27 mouse cellular contexts compared by ENCODE assay signal in the genomic region with DNA sequence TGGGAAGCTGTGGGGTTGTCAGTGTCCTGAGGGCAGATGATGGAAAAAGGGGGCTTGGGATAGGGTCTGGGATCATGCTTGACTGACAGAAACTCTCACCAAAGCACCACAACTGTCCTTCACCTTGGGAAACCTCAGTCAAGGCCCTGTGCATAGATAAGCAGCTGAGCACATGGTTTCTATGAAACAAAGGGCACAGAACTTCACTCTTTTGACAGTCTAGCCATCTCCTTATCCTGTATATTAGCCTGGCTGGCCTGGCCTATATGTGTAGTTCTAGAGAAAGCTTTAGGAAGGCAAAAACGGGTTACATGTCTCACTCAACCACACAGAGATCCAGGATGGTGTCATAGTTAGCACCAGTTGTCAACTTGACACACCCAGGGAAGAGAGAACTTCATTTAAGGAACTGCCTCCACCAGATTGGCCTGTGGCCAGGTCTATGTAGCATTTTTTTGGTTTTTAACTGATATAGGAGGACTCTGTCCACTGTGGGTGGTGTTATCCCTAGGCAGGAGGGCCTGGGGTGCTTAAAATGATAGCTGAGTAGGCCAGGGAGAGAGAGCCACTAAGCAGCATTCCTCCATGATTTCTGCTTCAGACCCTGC. TPM values are rescaled to one million over a fixed set of nuclear protein-coding genes. Genes with fewer than 3 reads are reported as not detected.
A peak's percentile ranks its signal among the peaks of the same experiment; 100 is the strongest.
DNase-seq lines count a peak whose midpoint lies in the region; ATAC-seq and TF ChIP-seq lines count a peak whose summit lies in the region.
"Had no signal": no experiment of that assay in that cellular context is flagged by ENCODE, and none has a peak within 500 bp of the region (broad histone marks: within the 10 kb centered on the region; RNA-seq: fewer than 3 reads in every experiment).

No protein-coding gene starts in this region.

- TF ChIP-seq EP300 in MEL (IDR thresholded peaks at IDR 0.05; ENCODE audit: low read depth in 1 of 2, low read length in 2 of 2) = peak; percentile 81 to 86

- peak; percentile 88 for DNase-seq in heart, adult 11 months
- DNase-seq in heart, postnatal 4 days = no peak
- DNase-seq in MEL (ENCODE audit: low read depth, low spot score) = peak; percentile 95
- DNase-seq in thymus, postnatal 0 days (ENCODE audit: low spot score) = no peak
- DNase-seq in urinary bladder, postnatal 25 days (ENCODE audit: low spot score) = no peak
- DNase-seq: adrenal gland, postnatal 10 days; cerebellum, adult 11-12 months; cerebellum, postnatal 10 days; gastrocnemius, postnatal 25 days; heart, adult 2 months; kidney, adult 2 months; kidney, postnatal 36 days; lung, adult 18-20 months; lung, postnatal 10 days; retina, postnatal 1 day; right cerebral cortex, postnatal 14 days had no signal

- H3K4me3 ChIP-seq in MEL (ENCODE audit: control insufficient read depth in 1 of 2, insufficient read depth in 1 of 2, low read depth in 2 of 2, low read length in 2 of 2) = no peak overlapping the region
- no peak overlapping the region for H3K4me3 ChIP-seq in macrophage (ENCODE audit: inconsistent target)
- H3K4me3 ChIP-seq: heart, adult 2 months; heart, embryonic 12.5 days; hindbrain, embryonic 10.5 days; layer of hippocampus, adult 2 months; limb, embryonic 13.5 days; liver, embryonic 12.5 days; megakaryocyte, embryonic 14.5 days; midbrain, embryonic 13.5 days had no signal

- H3K36me3 ChIP-seq in MEL (ENCODE audit: control insufficient read depth in 1 of 2, insufficient read depth in 2 of 2, low read length in 2 of 2) (peaks cover 0 to 7% of the 10 kb centered on the region in 2 experiments; a peak in 2 of 4 replicates), macrophage (ENCODE audit: inconsistent target) (peaks cover 70% of the 10 kb centered on the region)
- H3K36me3 ChIP-seq: heart, embryonic 12.5 days; hindbrain, embryonic 10.5 days; limb, embryonic 13.5 days; liver, embryonic 12.5 days; midbrain, embryonic 13.5 days had no signal

- no peak for TF ChIP-seq RAD21 in MEL (IDR thresholded peaks at IDR 0.05; ENCODE audit: low read depth, low read length)

- H3K27me3 ChIP-seq in MEL (ENCODE audit: control insufficient read depth in 1 of 2, insufficient read depth in 2 of 2, low read length in 2 of 2) = no peaks in the 10 kb centered on the region
- H3K27me3 ChIP-seq: heart, embryonic 12.5 days; limb, embryonic 13.5 days; liver, embryonic 12.5 days; megakaryocyte, embryonic 14.5 days; midbrain, embryonic 13.5 days had no signal

- no peak for TF ChIP-seq POLR2A in MEL (IDR thresholded peaks at IDR 0.05; ENCODE audit: control insufficient read depth in 1 of 2, insufficient read depth in 1 of 2, low read depth in 1 of 2, low read length in 2 of 2, poor library complexity in 1 of 2)

- no peak for ATAC-seq in erythroblast, adult 5-6 weeks (replicated peaks; ENCODE audit: low FRiP score, poor library complexity, severe bottlenecking)
- ATAC-seq: forebrain, embryonic 14.5 days; hindbrain, embryonic 16.5 days; liver, embryonic 12.5 days; midbrain, embryonic 13.5 days had no signal

- H3K4me1 ChIP-seq in MEL (ENCODE audit: control insufficient read depth in 1 of 2, insufficient read depth in 2 of 2, low read length in 2 of 2) = peaks cover 2 to 8% of the 10 kb centered on the region in 2 experiments; a peak in 3 of 4 replicates
- H3K4me1 ChIP-seq: heart, embryonic 12.5 days; limb, embryonic 13.5 days; liver, embryonic 12.5 days; midbrain, embryonic 13.5 days had no signal

- peak overlapping the region; percentile 41 for H3K27ac ChIP-seq in MEL (ENCODE audit: control insufficient read depth, low read depth, low read length)
- peak overlapping the region; percentile 32 for H3K27ac ChIP-seq in macrophage
- H3K27ac ChIP-seq: heart, adult 2 months; hindbrain, embryonic 10.5 days; layer of hippocampus, adult 2 months; limb, embryonic 13.5 days; liver, embryonic 12.5 days; midbrain, embryonic 13.5 days had no signal

- H3K79me2 ChIP-seq in MEL (ENCODE audit: control insufficient read depth, insufficient read depth, low read length, poor library complexity) = no peaks in the 10 kb centered on the region
- no peaks in the 10 kb centered on the region for H3K79me2 ChIP-seq in macrophage (ENCODE audit: inconsistent target)

- TF ChIP-seq CTCF in MEL (IDR thresholded peaks at IDR 0.05 in 2 of 3, conservative IDR thresholded peaks at IDR 0.05 in 1 of 3; ENCODE audit: control insufficient read depth in 1 of 3, insufficient read depth in 1 of 3, low read depth in 2 of 3, low read length in 3 of 3, poor library complexity in 1 of 3, severe bottlenecking in 1 of 3) = no peak

- no peaks in the 10 kb centered on the region for H3K9me3 ChIP-seq in MEL (replicated peaks; ENCODE audit: insufficient read depth, low read length)
- H3K9me3 ChIP-seq: heart, embryonic 12.5 days; hindbrain, embryonic 10.5 days; limb, embryonic 13.5 days; liver, embryonic 12.5 days; megakaryocyte, embryonic 14.5 days; midbrain, embryonic 13.5 days had no signal

- no peak overlapping the region for H3K9ac ChIP-seq in MEL (ENCODE audit: control insufficient read depth, low read depth, low read length, poor library complexity, severe bottlenecking)
- H3K9ac ChIP-seq: heart, embryonic 12.5 days; limb, embryonic 13.5 days; liver, embryonic 12.5 days; midbrain, embryonic 13.5 days had no signal

- 10% methylated on average over 1 of the region's 1 CpGs for WGBS in macrophage (ENCODE audit: missing documents)

TF ChIP-seq in MEL, 35 proteins besides CTCF, POLR2A, EP300 and RAD21 (continues in another document):
- peak; percentile 79; the same call in 1 of the 2 replicates for TF ChIP-seq MXI1 (IDR thresholded peaks at IDR 0.05; ENCODE audit: low read depth, low read length)
- TF ChIP-seq GATA1 (IDR thresholded peaks at IDR 0.05; ENCODE audit: low read depth, low read length) = no peak; the same call in none of the 2 replicates
- peak; percentile 95 for TF ChIP-seq ZNF384 (IDR thresholded peaks at IDR 0.05; ENCODE audit: low read depth, low read length)
- TF ChIP-seq NRF1 (IDR thresholded peaks at IDR 0.05; ENCODE audit: insufficient read depth, low read depth, low read length, poor library complexity, severe bottlenecking) = no peak
- no peak for TF ChIP-seq GABPA (IDR thresholded peaks at IDR 0.05; ENCODE audit: low read depth, low read length)
- peak; percentile 69 for TF ChIP-seq RCOR1 (IDR thresholded peaks at IDR 0.05; ENCODE audit: low read depth, low read length)
- no peak for TF ChIP-seq ZC3H11A (IDR thresholded peaks at IDR 0.05; ENCODE audit: low read depth, low read length)
- TF ChIP-seq TCF12 (IDR thresholded peaks at IDR 0.05; ENCODE audit: low read depth, low read length) = peak; percentile 52; the same call in 1 of the 2 replicates
- TF ChIP-seq ETS1 (IDR thresholded peaks at IDR 0.05; ENCODE audit: low read depth, low read length) = peak; percentile 83
- TF ChIP-seq KAT2A (conservative IDR thresholded peaks at IDR 0.05; ENCODE audit: low read depth, low read length) = no peak
- TF ChIP-seq SMC3 (IDR thresholded peaks at IDR 0.05; ENCODE audit: low read depth, low read length) = no peak; the same call in 1 of the 2 replicates
- TF ChIP-seq MYC (IDR thresholded peaks at IDR 0.05; ENCODE audit: low read depth, low read length) = peak; percentile 82; the same call in 1 of the 2 replicates
- TF ChIP-seq TAL1 (IDR thresholded peaks at IDR 0.05; ENCODE audit: low read length) = peak; percentile 15; the same call in 1 of the 2 replicates

RNA-seq across cellular contexts. Expression of a gene that starts 12.4 kb away (rescaled TPM):
- 1 to 10 TPM; 1.2 to 1.4 TPM for total RNA-seq in heart, postnatal 4 days (2021)
- 19.4 and 22.8 TPM in 2 replicates for total RNA-seq in MEL (2012; rRNA removed)
- 10 to 100 TPM in 1 of 2 experiments, not detected in 1; 33.3 TPM for polyA plus RNA-seq in MEL (2012; ENCODE audit: insufficient read depth in 1 of 2, insufficient read length in 2 of 2, low read depth in 1 of 2, low replicate concordance in 2 of 2, missing spikeins in 1 of 2)
- total RNA-seq in macrophage (2018; cell fraction: chromatin; rRNA removed) = 1,000 to 10,000 TPM in 3 of 26 experiments, 100 to 1,000 TPM in 23; 308 to 2,013 (median 470) TPM
- 100 to 1,000 TPM in 12 of 26 experiments, 10 to 100 TPM in 14; 57.8 to 153 (median 97.1) TPM for total RNA-seq in macrophage (2018; cell fraction: cytosol; rRNA removed)
- total RNA-seq in macrophage (2018; cell fraction: nucleus; rRNA removed) = 1,000 to 10,000 TPM in 2 of 26 experiments, 100 to 1,000 TPM in 24; 212 to 1,497 (median 266) TPM
- polyA plus RNA-seq in macrophage (2018) = 54.3 to 64.8 TPM (median 54.5 TPM) in 3 replicates
- 19.2 and 20.8 TPM in 2 replicates for total RNA-seq in erythroblast, adult 5-6 weeks (2015; ENCODE audit: low replicate concordance)
- 18.7 and 20.8 TPM in 2 replicates for total RNA-seq in erythroblast, adult 5-6 weeks (2017; ENCODE audit: low replicate concordance)
- 50.6 and 53.8 TPM in 2 replicates for polyA plus RNA-seq in thymus, postnatal 0 days (2015; fragmentation: Nextera tagmentation; extraction: Ambion mirVana)

RNA-seq across cellular contexts. Expression of a gene that starts 32.7 kb away (rescaled TPM):
- total RNA-seq in heart, postnatal 4 days (2021) = 10 to 100 TPM; 81.8 to 84.6 TPM
- 29.3 and 33.9 TPM in 2 replicates for total RNA-seq in MEL (2012; rRNA removed)
- polyA plus RNA-seq in MEL (2012; ENCODE audit: insufficient read depth in 1 of 2, insufficient read length in 2 of 2, low read depth in 1 of 2, low replicate concordance in 2 of 2, missing spikeins in 1 of 2) (10 to 100 TPM; 23.1 to 32.7 TPM), macrophage (2018) (23.4 to 30.1 TPM (median 28.8 TPM) in 3 replicates)
- 10 to 100 TPM; 24.8 to 61.9 (median 42.8) TPM for total RNA-seq in macrophage (2018; cell fraction: chromatin; rRNA removed)
- 10 to 100 TPM; 26.5 to 68.4 (median 42.4) TPM for total RNA-seq in macrophage (2018; cell fraction: cytosol; rRNA removed)
- 10 to 100 TPM; 41.5 to 75.6 (median 54.1) TPM for total RNA-seq in macrophage (2018; cell fraction: nucleus; rRNA removed)
- total RNA-seq in erythroblast, adult 5-6 weeks (2015; ENCODE audit: low replicate concordance) = 16.1 and 21.9 TPM in 2 replicates
- 13.0 and 19.0 TPM in 2 replicates for total RNA-seq in erythroblast, adult 5-6 weeks (2017; ENCODE audit: low replicate concordance)
- 17.8 and 22.5 TPM in 2 replicates for polyA plus RNA-seq in thymus, postnatal 0 days (2015; fragmentation: Nextera tagmentation; extraction: Ambion mirVana)

RNA-seq across cellular contexts. Expression of a gene that starts 38.3 kb away (rescaled TPM):
- 10 to 100 TPM; 31.8 to 34.1 TPM for total RNA-seq in heart, postnatal 4 days (2021)
- total RNA-seq in MEL (2012; rRNA removed) = 65.2 and 66.4 TPM in 2 replicates
- 10 to 100 TPM in 1 of 2 experiments, not detected in 1; 49.2 TPM for polyA plus RNA-seq in MEL (2012; ENCODE audit: insufficient read depth in 1 of 2, insufficient read length in 2 of 2, low read depth in 1 of 2, low replicate concordance in 2 of 2, missing spikeins in 1 of 2)
- total RNA-seq in macrophage (2018; cell fraction: chromatin; rRNA removed) = 100 to 1,000 TPM in 3 of 26 experiments, 10 to 100 TPM in 23; 30.2 to 131 (median 60.0) TPM
- 10 to 100 TPM; 31.5 to 73.5 (median 61.7) TPM for total RNA-seq in macrophage (2018; cell fraction: cytosol; rRNA removed)
- 100 to 1,000 TPM in 1 of 26 experiments, 10 to 100 TPM in 25; 28.0 to 103 (median 45.3) TPM for total RNA-seq in macrophage (2018; cell fraction: nucleus; rRNA removed)
- polyA plus RNA-seq in macrophage (2018) = 52.8 to 75.3 TPM (median 58.4 TPM) in 3 replicates
- 9.8 and 11.0 TPM in 2 replicates for total RNA-seq in erythroblast, adult 5-6 weeks (2015; ENCODE audit: low replicate concordance)
- total RNA-seq in erythroblast, adult 5-6 weeks (2017; ENCODE audit: low replicate concordance) = 10.3 and 15.7 TPM in 2 replicates
- 189 and 190 TPM in 2 replicates for polyA plus RNA-seq in thymus, postnatal 0 days (2015; fragmentation: Nextera tagmentation; extraction: Ambion mirVana)

Comparison
In these comparisons a context has a peak if more than half of its experiments do, and no peak if none do; other contexts are left out.
1. DNase-seq: peak in heart, adult 11 months (single experiment) and MEL (single experiment); none in heart, postnatal 4 days (single experiment), thymus, postnatal 0 days (single experiment) and urinary bladder, postnatal 25 days (single experiment).